Mouse (Mus musculus) liver, embryonic 14.5 days (tissue): Measurements from ENCODE around the gene Gm21985. TPM values are rescaled to one million over a fixed set of nuclear protein-coding genes. Genes with fewer than 3 reads are reported as not detected.

Experiments used
- ATAC-seq: fragments of 200-750 bp; cut with Nextera tagmentation; 2 replicates; pipeline ENCODE4 v1.8.0; 2017; ENCODE audit warnings: moderate number of reproducible peaks, mild to moderate bottlenecking, moderate library complexity; ENCODE audit not compliant: insufficient read depth
- DNase-seq, 3 experiments: peaks; one replicate each; pipeline ENCODE4 v3.0.0-alpha.2; 2012 to 2013; ENCODE audit warnings: low read depth in 3 of 3, low spot score in 3 of 3
- H3K27ac ChIP-seq: fragments of 300-500 bp; sonication (generic); 2 replicates; pipeline ENCODE4 v1.5.1; 2014; ENCODE audit warnings: moderate library complexity, mild to moderate bottlenecking, control low read depth, inconsistent platforms
- H3K27me3 ChIP-seq: fragments of 300-500 bp; sonication (generic); 2 replicates; pipeline ENCODE4 v1.6.1; 2014; ENCODE audit warnings: mild to moderate bottlenecking, low read length, moderate library complexity; ENCODE audit not compliant: control insufficient read depth, insufficient read depth
- H3K36me3 ChIP-seq: fragments of 300-500 bp; sonication (generic); replicated peaks from 2 replicates; pipeline ENCODE4 v1.6.1; 2014; ENCODE audit warnings: low read depth; ENCODE audit not compliant: control insufficient read depth, insufficient read depth
- H3K4me1 ChIP-seq, 2 experiments: fragments of 200-500 bp in 1 of 2; fragments of 300-500 bp in 1 of 2; sonication (generic) in 1 of 2; replicated peaks; 2 replicates each; pipeline ENCODE4 v1.6.1; 2012 to 2014; ENCODE audit warnings: antibody characterized with exemption in 1 of 2, inconsistent platforms in 1 of 2, low read length in 1 of 2; ENCODE audit not compliant: control insufficient read depth in 2 of 2, insufficient read depth in 2 of 2
- H3K4me2 ChIP-seq: fragments of 300-500 bp; sonication (generic); 2 replicates; pipeline ENCODE4 v1.6.1; 2014; ENCODE audit warnings: low read depth, mild to moderate bottlenecking, control low read depth, moderate library complexity
- H3K4me3 ChIP-seq, 2 experiments: fragments of 200-500 bp in 1 of 2; fragments of 300-500 bp in 1 of 2; sonication (generic) in 1 of 2; 2 replicates each; pipeline ENCODE4 v1.5.1; 2012 to 2014; ENCODE audit warnings: low read depth in 2 of 2, low read length in 2 of 2, mild to moderate bottlenecking in 2 of 2, control low read depth in 1 of 2, inconsistent platforms in 1 of 2, moderate library complexity in 1 of 2; ENCODE audit not compliant: insufficient read depth in 1 of 2
- H3K9ac ChIP-seq: fragments of 300-500 bp; sonication (generic); replicated peaks from 2 replicates; pipeline ENCODE4 v1.6.1; 2014; ENCODE audit warnings: mild to moderate bottlenecking, control low read depth, moderate library complexity
- H3K9me3 ChIP-seq: fragments of 300-500 bp; sonication (generic); 2 replicates; pipeline ENCODE4 v1.6.1; 2016; ENCODE audit warnings: low read length, mixed read lengths; ENCODE audit not compliant: control insufficient read depth
- CTCF ChIP-seq: IDR thresholded peaks from 2 replicates; pipeline ENCODE4 v1.5.1; 2016; ENCODE audit warnings: antibody characterized with exemption, low read depth, control low read depth
- EP300 ChIP-seq: IDR thresholded peaks from 2 replicates; pipeline ENCODE4 v1.6.1; 2016; ENCODE audit warnings: antibody characterized with exemption, low read depth
- WGBS: fragments of 180-500 bp; shearing (Covaris S2); extraction: QIAGEN DNeasy Blood & Tissue Kit; methylation state at CpG from one replicate; pipeline ENCODE4 v1.1.7; 2014; ENCODE audit not compliant: insufficient replicate concordance; 5-methylcytosine and 5-hydroxymethylcytosine counted together
- polyA plus RNA-seq, 2 experiments: library from polyadenylated mRNA; depleted of rRNA in 1 of 2; stranded (reverse) in 1 of 2; unstranded in 1 of 2; fragments of >200 nt; fragmentation: Nextera tagmentation in 1 of 2; extraction: Ambion mirVana in 1 of 2; gene quantifications; 2 replicates each; pipeline versions ENCODE4 v1.2.1 to v1.2.3; 2012 to 2014

Gene Gm21985
- polyA plus RNA-seq, 2 experiments, result not detected

DNA sequence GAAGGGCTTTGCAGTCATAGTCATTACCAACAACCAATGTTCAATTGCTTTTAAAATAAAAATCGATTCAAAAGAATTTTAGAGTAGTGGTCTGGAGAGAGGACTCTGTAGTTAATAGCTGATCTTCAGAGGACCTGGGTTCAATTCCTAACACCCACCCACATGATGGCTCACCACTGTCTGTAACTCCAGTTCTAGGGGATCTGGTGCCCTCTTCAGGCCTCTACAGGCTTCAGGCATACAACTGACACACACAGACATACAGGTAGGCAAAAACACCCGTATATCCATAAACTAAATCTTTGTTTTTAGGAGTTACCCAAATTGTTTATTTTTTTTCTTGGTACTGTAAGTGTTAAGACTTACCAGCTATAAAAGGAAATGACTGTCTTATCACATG is 73.6 kb downstream of the Gm21985 start:
- no peak for TF ChIP-seq EP300
- TF ChIP-seq CTCF, result peak; percentile 46
- Histone ChIP-seq H3K36me3 (peaks cover 2% of the 10 kb centered on the region), H3K9ac (no peak overlapping the region), H3K9me3 (no peaks in the 10 kb centered on the region), H3K27ac (no peak overlapping the region), H3K27me3 (no peaks in the 10 kb centered on the region), H3K4me2 (no peak overlapping the region), H3K4me3 (no peak overlapping the region), H3K4me1 (no peaks in the 10 kb centered on the region)
- DNase-seq (no peak), ATAC-seq (no peak)
- 68% methylated on average over 2 of the region's 2 CpGs for WGBS

DNA sequence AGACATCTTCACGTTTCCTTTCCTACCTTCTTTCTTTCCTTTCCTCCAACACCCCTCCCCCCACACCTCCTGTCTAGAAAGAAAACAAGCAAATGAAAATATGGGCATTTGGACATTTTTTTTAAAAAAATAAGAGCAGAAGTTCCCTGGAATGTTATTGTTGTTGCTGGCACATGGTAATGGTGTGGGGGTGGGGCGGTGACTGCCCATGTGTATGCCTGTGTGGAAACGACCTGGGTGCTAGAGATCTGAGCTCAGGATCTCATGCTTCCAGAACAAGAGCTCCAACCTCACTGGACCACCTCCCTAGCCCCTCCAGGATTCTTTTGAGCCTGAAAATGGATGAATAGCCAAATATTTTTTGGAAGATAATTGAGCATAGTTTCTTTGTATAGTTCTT is 75.0 kb downstream of the Gm21985 start:
- Histone ChIP-seq H3K9ac (no peak overlapping the region), H3K27me3 (no peaks in the 10 kb centered on the region), H3K27ac (no peak overlapping the region), H3K36me3 (peaks cover 2% of the 10 kb centered on the region), H3K4me1 (no peaks in the 10 kb centered on the region), H3K4me3 (no peak overlapping the region), H3K4me2 (no peak overlapping the region), H3K9me3 (no peaks in the 10 kb centered on the region)
- TF ChIP-seq CTCF, result no peak
- TF ChIP-seq EP300, result no peak
- 69% methylated on average over 3 of the region's 3 CpGs for WGBS
- ATAC-seq, result no peak
- no peak for DNase-seq

DNA sequence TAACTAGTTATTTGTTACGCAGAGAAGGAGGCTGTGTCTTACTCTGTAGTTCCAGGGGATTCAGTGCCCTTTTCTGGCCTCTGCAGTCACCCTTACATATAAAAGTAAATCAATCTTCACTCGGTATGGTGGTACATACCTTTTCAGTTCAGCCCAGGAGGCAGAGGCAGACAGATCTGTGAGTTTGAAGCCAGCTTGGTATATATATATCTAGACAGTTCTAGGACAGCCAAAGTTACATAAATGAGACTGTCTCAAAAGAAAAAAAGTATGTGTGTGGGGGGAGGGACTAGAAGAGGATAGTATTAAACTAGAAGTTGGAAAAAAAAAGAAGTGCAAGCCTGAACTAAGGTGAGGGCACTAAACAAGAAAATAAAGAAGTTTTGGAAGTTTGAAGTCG is 82.1 kb downstream of the Gm21985 start:
- H3K36me3 ChIP-seq, result no peaks in the 10 kb centered on the region; the same call in none of the 2 replicates
- DNase-seq, result no peak
- no peak overlapping the region for H3K4me2 ChIP-seq
- H3K9ac ChIP-seq, result no peak overlapping the region
- H3K4me1 ChIP-seq, result no peaks in the 10 kb centered on the region
- H3K27ac ChIP-seq, result no peak overlapping the region
- TF ChIP-seq EP300 (no peak), CTCF (no peak)
- H3K4me3 ChIP-seq, result no peak overlapping the region
- WGBS, result 73% methylated on average over 3 of the region's 3 CpGs
- H3K27me3 ChIP-seq, result no peaks in the 10 kb centered on the region
- ATAC-seq, result no peak
- no peaks in the 10 kb centered on the region for H3K9me3 ChIP-seq

DNA sequence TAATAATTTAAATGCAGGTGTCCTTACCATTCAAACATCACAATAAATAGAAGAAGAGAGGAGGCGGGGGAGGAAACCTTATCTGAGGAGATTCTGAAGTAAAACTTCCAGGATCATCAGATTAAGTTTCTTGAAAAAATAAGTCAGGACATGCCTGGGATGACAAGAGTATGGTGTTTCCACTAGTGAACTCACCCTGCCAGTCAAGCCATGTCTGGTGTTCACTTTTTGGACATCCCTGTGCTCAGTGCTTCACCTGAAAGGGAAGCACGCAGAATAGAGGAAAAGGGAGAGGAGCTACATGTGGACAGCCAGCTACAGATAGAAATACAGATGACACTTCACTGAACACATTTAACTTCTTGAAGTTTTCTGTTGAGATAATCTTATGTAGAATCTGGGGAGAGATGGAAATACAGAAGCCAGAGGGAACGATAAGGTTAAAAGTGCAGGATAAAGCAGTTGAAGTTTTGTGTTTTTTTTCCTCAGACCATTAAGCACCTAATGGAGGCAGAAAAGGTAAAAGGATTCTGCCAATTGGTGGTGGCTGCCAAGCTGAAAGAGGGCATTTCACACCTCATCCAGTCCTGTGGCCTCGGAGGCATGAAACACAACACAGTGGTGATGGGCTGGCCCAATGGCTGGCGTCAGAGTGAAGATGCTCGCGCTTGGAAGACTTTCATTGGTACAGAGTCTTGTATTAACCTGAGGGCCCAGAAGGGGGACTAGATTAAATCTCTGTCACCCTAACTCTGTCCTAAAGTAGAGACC is 87.8 kb downstream of the Gm21985 start:
- Histone ChIP-seq H3K9ac (no peak overlapping the region), H3K36me3 (peaks cover 8% of the 10 kb centered on the region), H3K4me2 (no peak overlapping the region), H3K4me1 (no peaks in the 10 kb centered on the region), H3K4me3 (no peak overlapping the region), H3K27me3 (no peaks in the 10 kb centered on the region), H3K27ac (no peak overlapping the region), H3K9me3 (no peaks in the 10 kb centered on the region)
- no peak for DNase-seq
- WGBS, result 87% methylated on average over 7 of the region's 7 CpGs
- TF ChIP-seq CTCF (no peak), EP300 (no peak)
- ATAC-seq, result no peak

DNA sequence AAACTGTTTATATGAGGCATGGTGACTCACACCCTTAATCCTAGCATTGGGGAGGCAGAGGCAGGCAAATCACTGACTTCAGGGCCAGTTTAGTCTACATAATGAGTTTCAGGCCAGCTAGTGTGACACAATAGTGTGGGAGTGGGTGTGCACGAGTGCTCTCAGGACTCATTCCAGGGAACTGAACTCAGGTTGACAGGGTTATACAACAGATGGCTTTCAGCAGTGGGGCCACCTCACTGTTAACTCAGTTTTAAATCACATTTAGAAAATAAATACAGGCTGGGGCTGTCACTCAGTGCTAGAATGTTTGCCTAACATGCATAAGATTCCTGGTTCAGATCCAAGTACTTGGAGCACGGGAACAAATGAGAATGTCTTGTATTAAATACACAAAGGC is 93.5 kb downstream of the Gm21985 start:
- WGBS, result 73% methylated on average over 2 of the region's 2 CpGs
- DNase-seq, result no peak

More for the DNA sequence above, 93.5 kb downstream of the Gm21985 start:
- Histone ChIP-seq H3K4me3 (no peak overlapping the region), H3K27me3 (no peaks in the 10 kb centered on the region), H3K36me3 (peaks cover 22% of the 10 kb centered on the region), H3K27ac (no peak overlapping the region), H3K9me3 (no peaks in the 10 kb centered on the region), H3K9ac (no peak overlapping the region), H3K4me1 (no peaks in the 10 kb centered on the region), H3K4me2 (no peak overlapping the region)
- ATAC-seq, result no peak
- TF ChIP-seq EP300 (no peak), CTCF (no peak)
